Mouse (Mus musculus): ENCODE data around the gene Fam136a.
"Not testable (repeated sequence)": the region's sequence is repeated elsewhere in the genome, so short reads cannot be mapped to it uniquely, and the experiment has no call there.

The Fam136a gene

GRCm38 (mm10) chr6:86365371-86366124 is at the start of gene Fam136a:
TSS of gene Fam136a (plus strand) at chr6:86365646.
- DNase-seq: peak; percentile 93

GRCm38 (mm10) chr6:86317066-86317465 is 48.4 kb upstream of the Fam136a start:
- no peak for DNase-seq

- DNase-seq: peak; percentile 7
Measured at GRCm38 (mm10) chr6:86318855-86319254, 46.6 kb upstream of the Fam136a start.

- DNase-seq: no peak
Measured at GRCm38 (mm10) chr6:86322031-86322563, 43.3 kb upstream of the Fam136a start.

- DNase-seq: no peak
Measured at GRCm38 (mm10) chr6:86322991-86323390, 42.5 kb upstream of the Fam136a start.

- no peak for DNase-seq
Measured at GRCm38 (mm10) chr6:86324400-86324799, 41.0 kb upstream of the Fam136a start.

- peak; percentile 7 for DNase-seq
Measured at GRCm38 (mm10) chr6:86325646-86326045, 39.8 kb upstream of the Fam136a start.

- DNase-seq: no peak
Measured at GRCm38 (mm10) chr6:86326866-86327265, 38.6 kb upstream of the Fam136a start.

GRCm38 (mm10) chr6:86328369-86328768 is 37.1 kb upstream of the Fam136a start:
- no peak for DNase-seq

GRCm38 (mm10) chr6:86329943-86330342 is 35.5 kb upstream of the Fam136a start:
- no peak for DNase-seq

GRCm38 (mm10) chr6:86335121-86335849 is 30.2 kb upstream of the Fam136a start:
- DNase-seq: no peak

GRCm38 (mm10) chr6:86335860-86336259 is 29.6 kb upstream of the Fam136a start:
- no peak for DNase-seq

GRCm38 (mm10) chr6:86336340-86336739 is 29.1 kb upstream of the Fam136a start:
- not testable (repeated sequence) for DNase-seq

GRCm38 (mm10) chr6:86343656-86344055 is 21.8 kb upstream of the Fam136a start:
- DNase-seq: no peak

- DNase-seq: no peak
Measured at GRCm38 (mm10) chr6:86346063-86346462, 19.4 kb upstream of the Fam136a start.

GRCm38 (mm10) chr6:86349257-86349656 is 16.2 kb upstream of the Fam136a start:
- no peak for DNase-seq

GRCm38 (mm10) chr6:86354948-86355347 is 10.5 kb upstream of the Fam136a start:
- no peak for DNase-seq

- no peak for DNase-seq
Measured at GRCm38 (mm10) chr6:86356956-86357355, 8.5 kb upstream of the Fam136a start.

- DNase-seq: no peak
Measured at GRCm38 (mm10) chr6:86360691-86361090, 4.8 kb upstream of the Fam136a start.

GRCm38 (mm10) chr6:86361373-86361772 is 4.1 kb upstream of the Fam136a start:
- DNase-seq: no peak

GRCm38 (mm10) chr6:86364442-86365141 is 854 bp upstream of the Fam136a start:
- DNase-seq: peak; percentile 83

GRCm38 (mm10) chr6:86366125-86366852 is 843 bp downstream of the Fam136a start:
- DNase-seq: peak; percentile 77

GRCm38 (mm10) chr6:86366853-86367249 is 1.4 kb downstream of the Fam136a start:
- DNase-seq: no peak
